Mouse (Mus musculus) heart, embryonic 12.5 days (tissue): Measurements from ENCODE around the gene Sec13. TPM values are rescaled to one million over a fixed set of nuclear protein-coding genes. Genes with fewer than 3 reads are reported as not detected.

Experiments used
- ATAC-seq: fragments of 200-750 bp; cut with Nextera tagmentation; 2 replicates; pipeline ENCODE4 v1.8.0; 2017; ENCODE audit warnings: moderate TSS enrichment, moderate library complexity; ENCODE audit not compliant: insufficient number of reproducible peaks, low FRiP score
- H3K27ac ChIP-seq: fragments of 300-500 bp; sonication (generic); 2 replicates; pipeline ENCODE4 v1.5.1; 2016; ENCODE audit warnings: mild to moderate bottlenecking, moderate library complexity; ENCODE audit not compliant: poor library complexity, severe bottlenecking
- H3K27me3 ChIP-seq: fragments of 300-500 bp; sonication (generic); replicated peaks from 2 replicates; pipeline ENCODE4 v1.6.1; 2016; ENCODE audit warnings: mild to moderate bottlenecking, moderate library complexity
- H3K36me3 ChIP-seq: fragments of 300-500 bp; sonication (generic); 2 replicates; pipeline ENCODE4 v1.6.1; 2016; ENCODE audit warnings: mild to moderate bottlenecking, moderate library complexity
- H3K4me1 ChIP-seq: fragments of 300-500 bp; sonication (generic); replicated peaks from 2 replicates; pipeline ENCODE4 v1.6.1; 2016; ENCODE audit warnings: mild to moderate bottlenecking
- H3K4me2 ChIP-seq: fragments of 300-500 bp; sonication (generic); 2 replicates; pipeline ENCODE4 v1.6.1; 2016; ENCODE audit warnings: mild to moderate bottlenecking, moderate library complexity
- H3K4me3 ChIP-seq: fragments of 300-500 bp; sonication (generic); 2 replicates; pipeline ENCODE4 v1.5.1; 2016; ENCODE audit warnings: mild to moderate bottlenecking
- H3K9ac ChIP-seq: fragments of 300-500 bp; sonication (generic); 2 replicates; pipeline ENCODE4 v1.6.1; 2016; ENCODE audit warnings: mild to moderate bottlenecking, moderate library complexity
- H3K9me3 ChIP-seq: fragments of 300-500 bp; sonication (generic); replicated peaks from 2 replicates; pipeline ENCODE4 v1.6.1; 2016; ENCODE audit warnings: mild to moderate bottlenecking, moderate library complexity
- WGBS: fragments of 180-500 bp; shearing (Covaris S2); methylation state at CpG from one replicate; pipeline ENCODE4 v1.1.7; 2016; 5-methylcytosine and 5-hydroxymethylcytosine counted together
- polyA plus RNA-seq: library from polyadenylated mRNA; unstranded; fragments of >200 nt; fragmentation: Nextera tagmentation; extraction: Ambion mirVana; gene quantifications from 2 replicates; pipeline ENCODE4 v1.2.1, GENCODE M21; 2016

Sec13 gene
- polyA plus RNA-seq, 1 experiment from 2014 or later: 208 TPM

DNA sequence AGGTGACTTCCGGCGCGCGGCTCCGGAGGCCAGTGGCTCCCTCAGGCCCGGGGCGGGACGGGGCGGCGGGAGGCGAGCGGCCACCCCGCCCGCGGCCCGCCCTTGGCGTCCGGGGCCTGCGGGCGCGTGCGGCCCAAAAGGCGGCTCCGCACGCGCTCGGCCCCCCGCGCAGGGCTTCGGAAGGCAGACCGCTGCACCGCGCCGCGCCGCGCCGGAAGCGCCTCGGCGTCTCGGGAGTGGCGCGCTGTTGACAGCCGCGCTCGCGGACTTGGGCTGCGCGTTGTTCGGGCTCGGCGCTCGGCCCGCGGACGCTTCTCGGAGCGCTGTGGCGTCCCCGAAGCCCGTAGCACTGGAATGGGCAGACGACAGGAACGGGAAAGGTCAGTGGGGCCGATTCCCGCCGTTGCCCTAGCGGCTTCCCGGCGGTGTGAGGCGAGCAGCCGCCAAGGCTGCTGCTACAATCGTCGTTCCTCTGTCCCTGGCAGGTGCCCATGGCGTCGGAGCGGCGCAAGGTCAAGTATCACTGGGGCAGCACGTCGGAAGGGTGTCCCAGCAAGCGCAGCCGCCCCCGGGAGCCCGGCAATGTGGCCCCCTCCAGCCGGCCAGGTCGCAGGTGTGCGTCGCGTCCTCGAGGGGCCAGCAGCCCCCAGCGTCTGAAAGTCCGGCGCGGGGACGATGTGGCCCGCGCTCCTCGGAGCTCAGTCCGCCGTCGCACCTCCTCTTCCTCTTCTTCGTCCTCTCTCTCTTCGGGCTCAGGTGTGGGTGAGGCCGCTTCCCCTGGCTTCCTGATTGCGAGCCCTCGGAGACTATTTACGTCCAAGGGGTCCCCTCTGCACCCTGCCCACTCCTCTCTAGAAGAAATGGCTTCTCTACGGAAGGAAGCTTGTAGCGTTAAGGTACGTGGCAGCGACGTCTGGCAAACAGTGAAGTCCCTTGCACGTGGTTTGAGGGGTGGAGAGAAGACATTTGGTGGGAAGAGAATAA lies 43.0 kb downstream of the Sec13 start:
- Histone ChIP-seq H3K27me3 (no peaks in the 10 kb centered on the region), H3K4me3 (peak overlapping the region; percentile 69), H3K4me2 (peak overlapping the region; percentile 97), H3K4me1 (peaks cover 50% of the 10 kb centered on the region), H3K9me3 (no peaks in the 10 kb centered on the region), H3K9ac (peak overlapping the region; percentile 96), H3K27ac (peak overlapping the region; percentile 92), H3K36me3 (peaks cover 42% of the 10 kb centered on the region)
- ATAC-seq: no peak
- under 1% methylated on average over 104 of the region's 113 CpGs for WGBS

DNA sequence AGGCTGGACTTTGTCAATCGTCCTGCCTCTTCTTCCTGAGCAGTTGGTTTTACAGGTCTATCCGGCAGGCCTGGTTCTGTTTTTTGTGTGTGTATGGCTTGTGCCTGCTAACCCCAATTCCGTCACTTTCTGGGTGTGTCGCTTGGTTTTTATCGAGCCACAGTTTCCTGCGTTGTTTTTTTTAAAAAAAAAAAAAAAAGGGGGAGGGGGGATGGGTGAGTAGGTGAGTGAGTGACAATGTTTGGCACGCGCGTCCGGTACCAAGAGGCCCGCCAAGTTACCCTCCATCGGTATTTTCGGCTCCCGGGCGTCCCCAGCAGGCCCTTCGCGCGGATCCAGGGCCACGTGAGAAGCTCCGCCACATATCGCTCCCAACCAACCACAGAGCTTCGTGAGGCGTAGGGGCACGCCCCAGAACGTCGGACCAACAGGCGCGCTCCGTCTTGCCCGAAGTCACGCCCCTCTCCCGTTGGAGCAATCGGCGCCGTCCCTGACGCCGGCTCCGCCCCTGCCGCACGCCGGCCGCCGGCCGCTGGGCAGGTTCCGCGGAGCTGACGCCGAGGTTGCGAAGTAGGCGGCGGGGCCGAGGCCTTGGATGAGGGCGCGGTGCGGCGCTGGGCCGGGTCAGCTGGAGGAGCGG lies 43.8 kb downstream of the Sec13 start, which contains the start of gene Tatdn2:
Tatdn2 (plus strand) TSS at position 469 of the 640 bp plus-strand sequence.
- peaks cover 34% of the 10 kb centered on the region for H3K36me3 ChIP-seq
- H3K4me3 ChIP-seq: peak within 1 kb of the TSS; percentile 69
- WGBS: under 1% methylated on average over 58 of the region's 58 CpGs
- peak; percentile 97 for ATAC-seq
- peak within 1 kb of the TSS; percentile 92 for H3K27ac ChIP-seq
- no peaks in the 10 kb centered on the region for H3K27me3 ChIP-seq
- H3K4me2 ChIP-seq: peak within 1 kb of the TSS; percentile 97
- peak within 1 kb of the TSS; percentile 96 for H3K9ac ChIP-seq
- no peaks in the 10 kb centered on the region for H3K9me3 ChIP-seq
- H3K4me1 ChIP-seq: peaks cover 56% of the 10 kb centered on the region

- H3K27me3 ChIP-seq: no peaks in the 10 kb centered on the region
- no peak for ATAC-seq
- 41% methylated on average over 4 of the region's 4 CpGs for WGBS
- H3K27ac ChIP-seq: peak overlapping the region; percentile 92
- H3K9me3 ChIP-seq: no peaks in the 10 kb centered on the region
- H3K9ac ChIP-seq: no peak overlapping the region
- peak overlapping the region; percentile 69; the same call in 1 of the 2 replicates for H3K4me3 ChIP-seq
- peaks cover 61% of the 10 kb centered on the region for H3K4me1 ChIP-seq
- H3K36me3 ChIP-seq: peaks cover 26% of the 10 kb centered on the region
- peak overlapping the region; percentile 97 for H3K4me2 ChIP-seq
Measured at GRCm38 (mm10) chr6:113695766-113696355, 44.7 kb downstream of the Sec13 start.

GRCm38 (mm10) chr6:113695203-113695602 lies 45.3 kb downstream of the Sec13 start:
- 71% methylated on average over 1 of the region's 1 CpGs for WGBS
- Histone ChIP-seq H3K36me3 (peaks cover 23% of the 10 kb centered on the region), H3K4me3 (no peak overlapping the region), H3K9ac (no peak overlapping the region), H3K4me1 (peaks cover 65% of the 10 kb centered on the region), H3K9me3 (no peaks in the 10 kb centered on the region), H3K4me2 (no peak overlapping the region), H3K27me3 (no peaks in the 10 kb centered on the region), H3K27ac (no peak overlapping the region)
- no peak for ATAC-seq

GRCm38 (mm10) chr6:113693377-113693776 lies 47.2 kb downstream of the Sec13 start:
- H3K4me2 ChIP-seq: peak overlapping the region; percentile 13
- 65% methylated on average over 5 of the region's 5 CpGs for WGBS
- peaks cover 54% of the 10 kb centered on the region for H3K4me1 ChIP-seq
- H3K27ac ChIP-seq: no peak overlapping the region
- no peak for ATAC-seq
- peaks cover 13% of the 10 kb centered on the region for H3K36me3 ChIP-seq
- H3K9ac ChIP-seq: no peak overlapping the region
- H3K27me3 ChIP-seq: no peaks in the 10 kb centered on the region
- no peaks in the 10 kb centered on the region for H3K9me3 ChIP-seq
- no peak overlapping the region for H3K4me3 ChIP-seq

DNA sequence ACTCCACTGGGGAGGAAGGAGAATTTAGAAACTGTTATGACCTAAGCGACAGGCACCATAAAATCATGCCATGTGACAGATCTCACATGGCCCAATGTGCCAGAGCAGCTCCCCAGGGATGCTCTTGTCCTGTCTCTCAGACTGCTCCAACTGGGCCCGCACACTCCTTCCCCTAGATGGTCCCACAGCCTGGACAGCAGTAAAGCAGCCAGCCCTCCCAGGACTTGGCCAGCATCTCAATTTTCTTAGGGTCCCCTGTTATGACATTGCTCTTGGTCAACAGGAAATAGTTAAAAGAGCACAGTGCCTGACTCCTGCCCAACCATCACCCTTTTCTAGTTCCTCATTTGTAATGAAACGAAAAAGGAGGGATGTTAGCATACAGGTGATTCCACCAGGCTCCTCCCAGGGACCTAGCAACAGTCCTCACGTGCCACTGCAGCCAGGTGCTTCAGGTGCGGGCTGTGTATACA lies 47.8 kb downstream of the Sec13 start:
- Histone ChIP-seq H3K4me1 (peaks cover 54% of the 10 kb centered on the region), H3K4me2 (peak overlapping the region; percentile 13; the same call in 1 of the 2 replicates), H3K36me3 (peaks cover 13% of the 10 kb centered on the region), H3K27me3 (no peaks in the 10 kb centered on the region), H3K9ac (no peak overlapping the region), H3K27ac (no peak overlapping the region), H3K9me3 (no peaks in the 10 kb centered on the region), H3K4me3 (no peak overlapping the region)
- WGBS: 81% methylated on average over 5 of the region's 5 CpGs
- no peak for ATAC-seq

DNA sequence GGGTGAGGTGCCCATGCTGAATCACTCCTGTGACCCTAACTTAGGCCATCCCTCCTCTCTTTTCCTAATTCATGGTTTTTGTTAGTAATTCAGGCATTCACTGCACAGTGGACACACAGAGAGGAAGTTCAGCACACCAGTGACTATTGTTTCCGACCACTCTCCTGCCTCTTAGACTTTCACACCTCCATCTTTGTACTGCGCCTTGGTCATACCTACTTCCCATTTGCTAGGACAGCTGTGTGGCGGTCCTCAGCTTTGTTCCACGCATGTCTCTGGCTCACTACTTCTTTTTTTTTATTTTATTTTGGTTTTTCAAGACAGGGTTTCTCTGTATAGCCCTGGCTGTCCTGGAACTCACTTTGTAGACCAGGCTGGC lies 49.5 kb downstream of the Sec13 start:
- Histone ChIP-seq H3K9ac (peak overlapping the region; percentile 34), H3K36me3 (peaks cover 13% of the 10 kb centered on the region), H3K27ac (peak overlapping the region; percentile 87), H3K9me3 (no peaks in the 10 kb centered on the region), H3K4me3 (peak overlapping the region; percentile 28), H3K4me1 (peaks cover 64% of the 10 kb centered on the region), H3K27me3 (no peaks in the 10 kb centered on the region), H3K4me2 (peak overlapping the region; percentile 58)
- peak; percentile 19 for ATAC-seq
- WGBS: 56% methylated on average over 4 of the region's 4 CpGs

DNA sequence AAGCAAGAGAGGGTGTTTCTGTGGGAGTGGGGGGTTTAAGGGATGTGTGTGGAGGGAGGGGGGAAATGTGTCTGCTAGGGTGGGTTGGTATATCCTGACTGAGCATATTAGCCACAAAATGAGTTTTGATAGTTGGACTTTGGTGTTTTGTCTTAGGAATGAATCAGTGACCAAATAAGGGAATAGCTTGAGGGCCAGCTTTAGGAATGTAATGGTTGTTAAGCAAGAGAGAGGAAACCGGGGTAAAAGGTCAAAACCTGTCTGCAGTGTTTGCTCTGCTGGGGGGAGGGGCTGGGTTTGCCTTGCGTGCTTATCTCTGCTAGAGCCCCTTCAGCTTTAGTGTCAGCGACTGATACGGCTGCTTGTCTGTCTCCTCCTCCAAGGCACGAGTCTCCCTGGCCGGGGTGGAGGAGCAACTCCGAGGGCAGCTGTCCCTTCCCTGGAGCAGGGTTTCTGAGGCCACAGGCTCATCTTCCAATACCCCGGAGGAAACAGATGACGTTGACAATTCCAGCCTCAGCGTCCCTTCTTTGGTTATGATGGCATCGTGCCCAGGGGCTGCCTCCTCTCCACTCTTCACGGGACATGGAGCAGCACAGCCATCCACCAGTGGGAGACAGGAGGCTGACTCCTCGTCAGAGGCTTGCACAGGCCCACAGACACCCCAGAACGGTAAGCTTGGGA lies 50.0 kb downstream of the Sec13 start:
- peak overlapping the region; percentile 28 for H3K4me3 ChIP-seq
- no peaks in the 10 kb centered on the region for H3K27me3 ChIP-seq
- H3K27ac ChIP-seq: peak overlapping the region; percentile 87
- under 1% methylated on average over 14 of the region's 14 CpGs for WGBS
- no peaks in the 10 kb centered on the region for H3K9me3 ChIP-seq
- H3K9ac ChIP-seq: peak overlapping the region; percentile 34
- peak overlapping the region; percentile 58 for H3K4me2 ChIP-seq
- ATAC-seq: peak; percentile 93
- H3K36me3 ChIP-seq: peaks cover 13% of the 10 kb centered on the region
- H3K4me1 ChIP-seq: peaks cover 59% of the 10 kb centered on the region

DNA sequence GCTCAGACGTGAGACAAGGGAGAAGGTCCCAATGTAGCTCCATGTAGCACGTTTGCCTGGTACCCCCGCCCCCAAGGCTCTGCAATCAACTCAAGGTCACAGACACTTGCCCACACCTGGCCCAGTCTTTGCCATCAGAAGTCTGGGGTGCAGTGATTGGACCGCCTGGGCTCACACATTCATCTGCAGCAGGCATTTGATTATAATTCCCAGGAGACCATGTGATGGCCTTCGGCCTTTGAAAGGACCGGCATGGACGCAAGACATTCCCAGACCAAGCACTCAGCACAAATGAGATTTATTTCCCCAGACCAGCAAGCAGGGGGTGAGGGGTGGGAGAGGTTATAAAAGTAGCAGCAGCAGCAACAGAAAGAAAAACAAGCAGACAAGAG lies 50.5 kb downstream of the Sec13 start:
- WGBS: 14% methylated on average over 7 of the region's 7 CpGs
- Histone ChIP-seq H3K9ac (no peak overlapping the region; the same call in 1 of the 2 replicates), H3K27ac (peak overlapping the region; percentile 87), H3K27me3 (no peaks in the 10 kb centered on the region), H3K9me3 (no peaks in the 10 kb centered on the region), H3K36me3 (peaks cover 9% of the 10 kb centered on the region), H3K4me3 (no peak overlapping the region), H3K4me2 (peak overlapping the region; percentile 58), H3K4me1 (peaks cover 58% of the 10 kb centered on the region)
- peak; percentile 13; the same call in 1 of the 2 replicates for ATAC-seq

GRCm38 (mm10) chr6:113686551-113687125 lies 53.9 kb downstream of the Sec13 start:
- peaks cover 40% of the 10 kb centered on the region for H3K4me1 ChIP-seq
- no peak overlapping the region for H3K9ac ChIP-seq
- 44% methylated on average over 8 of the region's 8 CpGs for WGBS
- H3K36me3 ChIP-seq: no peaks in the 10 kb centered on the region; the same call in 1 of the 2 replicates
- no peak overlapping the region for H3K4me2 ChIP-seq
- no peak for ATAC-seq
- no peaks in the 10 kb centered on the region for H3K9me3 ChIP-seq
- H3K27me3 ChIP-seq: no peaks in the 10 kb centered on the region
- no peak overlapping the region for H3K4me3 ChIP-seq
- no peak overlapping the region for H3K27ac ChIP-seq
